Mouse (Mus musculus) right cerebral cortex, postnatal 14 days (tissue): ENCODE data around the gene Lepr.
A peak's percentile ranks its signal among the peaks of the same experiment; 100 is the strongest.
"Not testable (repeated sequence)": the region's sequence is repeated elsewhere in the genome, so short reads cannot be mapped to it uniquely, and the experiment has no call there.

Source experiments
- DNase-seq: peaks from one replicate; pipeline ENCODE4 v3.0.0; 2022

Gene Lepr

DNA sequence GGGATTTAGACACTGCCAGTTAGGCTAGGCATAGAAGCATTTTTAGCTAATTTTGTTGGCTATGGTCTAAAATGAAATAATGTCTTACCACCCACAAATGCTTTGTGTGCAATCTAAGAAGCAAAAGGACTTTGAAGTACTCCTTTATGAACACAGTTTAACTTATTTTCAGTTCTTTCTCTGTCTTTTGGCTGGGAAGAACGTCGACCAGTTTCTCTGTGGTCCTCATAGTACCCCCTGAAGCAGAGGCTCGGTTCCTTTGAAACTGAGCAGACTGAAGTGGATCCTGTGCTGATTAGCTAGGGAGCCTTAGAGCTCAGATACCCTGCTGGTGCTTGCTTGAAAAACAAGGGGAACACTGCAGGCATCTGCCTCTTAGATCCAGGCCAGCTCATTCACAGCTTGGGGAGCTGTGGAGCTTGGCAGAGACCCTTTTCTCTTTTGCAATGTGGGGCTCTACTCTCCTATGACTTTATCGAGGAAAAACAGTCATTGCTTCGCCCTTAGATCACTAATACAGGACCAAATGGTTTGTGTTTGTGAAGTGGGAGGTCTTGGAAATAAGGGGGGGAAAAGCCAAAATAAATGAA lies 1.9 kb downstream of the Lepr start:
- DNase-seq, result no peak

DNA sequence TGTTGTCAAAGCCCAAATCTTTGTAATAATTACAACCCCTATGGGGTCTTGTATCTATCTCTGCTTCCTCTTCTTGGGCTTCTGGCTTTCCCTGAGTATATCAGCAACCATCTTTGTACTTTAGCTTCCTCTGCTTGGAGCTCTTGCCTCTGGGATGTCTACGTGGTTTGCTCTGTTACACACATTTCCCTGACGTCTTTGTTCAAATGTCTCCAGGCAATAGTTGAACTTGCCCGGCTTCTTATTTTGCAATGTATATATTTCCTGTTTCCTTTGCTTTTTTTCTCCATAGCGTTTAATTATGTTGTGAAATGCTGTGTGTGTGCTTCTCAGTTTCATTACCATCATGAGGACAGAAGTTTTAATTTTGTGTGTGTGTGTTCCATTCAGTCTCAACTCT lies 4.5 kb downstream of the Lepr start:
- no peak for DNase-seq

DNA sequence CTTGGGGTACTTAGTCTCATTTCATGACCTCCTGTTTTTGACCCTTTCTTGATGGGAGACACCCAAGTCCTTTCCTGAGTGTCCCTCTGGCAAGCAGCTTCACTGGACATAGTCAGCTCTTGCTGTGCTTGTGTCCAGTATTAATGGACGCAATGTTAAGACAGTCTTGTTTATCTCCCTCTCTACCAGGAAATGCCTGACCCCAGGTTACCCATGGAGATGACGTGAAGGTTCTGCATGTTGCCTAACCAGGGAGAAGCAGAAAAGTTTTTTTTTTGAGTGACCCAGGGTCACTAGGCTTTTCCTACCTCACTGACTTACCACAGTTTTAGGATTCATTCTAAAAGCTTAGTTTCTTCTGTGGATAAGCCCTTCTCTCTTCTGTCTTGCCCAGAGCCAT lies 24.8 kb downstream of the Lepr start:
- no peak for DNase-seq

DNA sequence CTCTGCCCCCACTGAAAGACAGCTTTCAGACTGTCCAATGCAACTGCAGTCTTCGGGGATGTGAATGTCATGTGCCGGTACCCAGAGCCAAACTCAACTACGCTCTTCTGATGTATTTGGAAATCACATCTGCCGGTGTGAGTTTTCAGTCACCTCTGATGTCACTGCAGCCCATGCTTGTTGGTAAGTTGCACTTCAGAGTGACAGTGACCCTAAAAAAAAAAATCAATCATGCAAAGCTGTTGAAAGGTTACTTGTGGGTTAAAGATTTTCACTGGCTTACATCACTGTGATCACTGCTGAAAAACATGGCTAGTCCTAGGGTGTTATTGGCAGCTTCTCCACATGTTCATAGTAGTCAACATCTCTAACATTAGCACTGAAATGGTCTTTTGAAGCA lies 28.3 kb downstream of the Lepr start:
- no peak for DNase-seq

DNA sequence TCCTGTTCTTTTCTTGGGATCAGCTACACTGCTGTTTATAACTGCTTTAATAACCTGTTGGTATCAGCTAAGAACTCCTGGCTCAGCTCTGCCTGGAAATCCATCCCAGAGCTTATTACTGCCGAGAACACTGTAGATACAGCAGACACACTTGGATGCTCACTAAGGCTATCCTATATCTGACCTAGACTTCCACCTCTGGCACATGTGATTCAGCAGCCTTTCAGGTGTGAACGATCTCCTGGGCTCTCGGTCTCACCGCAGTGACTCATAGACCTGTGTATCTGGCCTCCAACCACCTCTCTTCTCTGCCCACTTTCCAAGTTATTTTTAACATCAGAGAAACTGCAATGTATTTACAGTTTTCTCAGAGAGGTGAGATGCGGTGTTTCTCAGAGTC lies 43.3 kb downstream of the Lepr start:
- DNase-seq, result no peak

DNA sequence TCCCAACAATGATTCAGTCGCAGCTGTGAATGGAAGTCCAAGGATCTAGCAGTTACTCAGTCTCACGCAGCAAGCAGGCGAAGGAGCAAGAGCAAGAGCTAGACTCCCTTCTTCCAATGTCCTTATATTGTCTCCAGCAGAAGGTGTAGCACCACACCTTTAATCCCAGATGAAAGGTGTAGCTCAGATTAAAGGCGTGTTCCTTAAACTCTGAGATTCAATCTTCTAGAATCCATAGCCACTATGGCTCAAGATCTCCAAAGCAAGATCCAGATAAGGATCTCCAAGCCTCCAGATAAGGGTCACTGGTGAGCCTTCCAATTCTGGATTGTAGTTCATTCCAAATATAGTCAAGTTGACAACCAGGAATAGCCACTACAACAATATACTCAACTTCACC lies 126.7 kb downstream of the Lepr start, which contains the start of gene B020004J07Rik:
Gene B020004J07Rik (minus strand): TSS at position 101 of the 400 bp plus-strand sequence.
- not testable (repeated sequence) for DNase-seq

DNA sequence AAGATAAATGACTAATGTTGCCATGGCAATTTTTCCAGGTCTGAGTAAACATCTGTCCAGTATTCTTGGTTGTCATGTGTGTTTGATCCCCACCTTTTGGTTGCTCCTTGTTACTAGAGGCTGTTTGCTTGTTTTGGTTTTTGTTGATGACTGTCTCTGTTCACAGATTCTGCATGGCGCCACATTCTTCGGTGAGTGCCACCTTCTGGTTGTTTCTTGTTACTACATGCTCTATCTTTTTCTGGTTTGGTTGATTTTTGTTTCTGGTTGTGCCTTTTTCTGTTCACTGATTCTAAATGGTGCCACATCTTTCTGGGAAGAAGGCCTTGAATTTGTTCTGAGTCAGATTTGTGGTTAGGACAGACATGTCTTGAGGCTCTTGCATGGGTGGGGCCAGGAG lies 133.7 kb downstream of the Lepr start:
- DNase-seq, result no peak

DNA sequence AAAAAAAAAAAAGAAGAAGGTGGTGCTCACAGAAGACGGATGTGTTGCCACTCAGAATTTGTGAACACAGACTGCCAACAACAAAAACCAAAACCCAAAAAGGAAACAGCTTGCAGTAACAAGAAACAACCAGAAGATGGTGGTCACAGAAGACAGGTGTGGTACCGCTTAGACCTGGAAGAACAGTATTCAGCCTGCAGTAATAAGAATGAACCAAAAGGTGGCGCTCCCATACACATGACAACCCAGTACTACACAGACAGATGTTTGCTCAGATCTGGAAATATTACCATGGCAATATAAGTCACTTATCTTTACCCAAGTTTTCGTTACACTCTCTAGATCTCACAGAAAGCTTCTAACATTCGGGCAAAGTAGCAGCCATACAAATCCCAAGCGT lies 143.7 kb downstream of the Lepr start:
- peak; percentile 4 for DNase-seq

DNA sequence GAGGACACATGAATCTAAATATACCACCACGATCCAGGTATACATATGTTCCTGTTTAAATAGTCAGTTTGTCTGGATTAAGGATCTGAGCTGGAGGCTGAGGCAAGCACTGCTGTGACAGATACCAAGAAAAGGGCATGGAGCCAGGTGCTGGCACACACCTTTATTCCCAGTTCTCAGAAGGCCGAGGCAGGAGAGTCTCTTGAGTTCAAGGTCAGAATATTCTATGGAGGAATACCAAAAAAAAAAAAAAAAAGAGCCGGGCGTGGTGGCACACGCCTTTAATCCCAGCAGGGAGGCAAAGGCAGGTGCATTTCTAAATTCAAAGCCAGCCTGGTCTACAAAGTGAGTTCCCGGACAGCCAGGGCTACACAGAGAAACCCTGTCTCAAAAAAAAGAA lies 145.1 kb downstream of the Lepr start:
- DNase-seq, result no peak
